Mouse (Mus musculus) neural tube, embryonic 11.5 days (tissue): ENCODE data around the gene Inafm1. TPM values are rescaled to one million over a fixed set of nuclear protein-coding genes. Genes with fewer than 3 reads are reported as not detected.
A peak's percentile ranks its signal among the peaks of the same experiment; 100 is the strongest.
"Not testable (repeated sequence)": the region's sequence is repeated elsewhere in the genome, so short reads cannot be mapped to it uniquely, and the experiment has no call there.

Source experiments
- ATAC-seq: fragments of 200-750 bp; cut with Nextera tagmentation; 2 replicates; pipeline ENCODE4 v1.8.0; 2017; ENCODE audit warnings: moderate number of reproducible peaks, mild to moderate bottlenecking, moderate TSS enrichment, moderate library complexity; ENCODE audit not compliant: insufficient read depth, low FRiP score, low TSS enrichment
- DNase-seq: peaks from one replicate; pipeline ENCODE4 v3.0.0-alpha.2; 2015; ENCODE audit warnings: low spot score
- H3K27ac ChIP-seq: fragments of 300-500 bp; sonication (generic); 2 replicates; pipeline ENCODE4 v1.5.1; 2014; ENCODE audit warnings: low read depth, mild to moderate bottlenecking, low read length
- H3K27me3 ChIP-seq: fragments of 300-500 bp; sonication (generic); 2 replicates; pipeline ENCODE4 v1.6.1; 2014; ENCODE audit warnings: mild to moderate bottlenecking, low read length, mixed read lengths; ENCODE audit not compliant: control insufficient read depth, insufficient read depth
- H3K36me3 ChIP-seq: fragments of 300-500 bp; sonication (generic); 2 replicates; pipeline ENCODE4 v1.6.1; 2014; ENCODE audit warnings: mild to moderate bottlenecking, low read length, moderate library complexity, mixed read lengths; ENCODE audit not compliant: control insufficient read depth, insufficient read depth
- H3K4me1 ChIP-seq: fragments of 300-500 bp; sonication (generic); 2 replicates; pipeline ENCODE4 v1.6.1; 2014; ENCODE audit warnings: low read length, mixed read lengths; ENCODE audit not compliant: control insufficient read depth, insufficient read depth
- H3K4me2 ChIP-seq: fragments of 300-500 bp; sonication (generic); 2 replicates; pipeline ENCODE4 v1.6.1; 2014; ENCODE audit warnings: low read depth, mild to moderate bottlenecking, moderate library complexity
- H3K4me3 ChIP-seq: fragments of 300-500 bp; sonication (generic); 2 replicates; pipeline ENCODE4 v1.5.1; 2014; ENCODE audit warnings: low read depth, low read length
- H3K9ac ChIP-seq: fragments of 300-500 bp; sonication (generic); 2 replicates; pipeline ENCODE4 v1.6.1; 2014; ENCODE audit warnings: mild to moderate bottlenecking, low read length
- H3K9me3 ChIP-seq: fragments of 300-500 bp; sonication (generic); 2 replicates; pipeline ENCODE4 v1.6.1; 2016; ENCODE audit warnings: low read length; ENCODE audit not compliant: control insufficient read depth
- WGBS: fragments of 180-500 bp; shearing (Covaris S2); extraction: QIAGEN DNeasy Blood & Tissue Kit; methylation state at CpG from one replicate; pipeline ENCODE4 v1.1.7; 2014; 5-methylcytosine and 5-hydroxymethylcytosine counted together
- polyA plus RNA-seq: library from polyadenylated mRNA; unstranded; fragments of >200 nt; fragmentation: Nextera tagmentation; extraction: Ambion mirVana; gene quantifications from 2 replicates; pipeline ENCODE4 v1.2.1, GENCODE M21; 2014

Inafm1 gene
- polyA plus RNA-seq, 1 experiment from 2014 or later: 13.8 TPM

- not testable (repeated sequence) for H3K4me2 ChIP-seq, DNase-seq, H3K27me3 ChIP-seq, H3K9ac ChIP-seq, H3K9me3 ChIP-seq, H3K36me3 ChIP-seq, H3K4me3 ChIP-seq, H3K27ac ChIP-seq, ATAC-seq
- 78% methylated on average over 6 of the region's 6 CpGs for WGBS
- H3K4me1 ChIP-seq: peaks cover 24% of the 10 kb centered on the region
Observed at GRCm38 (mm10) chr7:16307141-16307540, 33.7 kb upstream of the Inafm1 start.

- peaks cover 6% of the 10 kb centered on the region for H3K4me1 ChIP-seq
- WGBS: under 1% methylated on average over 50 of the region's 52 CpGs
Observed at GRCm38 (mm10) chr7:16299419-16300035, 26.1 kb upstream of the Inafm1 start.

GRCm38 (mm10) chr7:16298927-16299326 lies 25.5 kb upstream of the Inafm1 start:
- WGBS: 75% methylated on average over 5 of the region's 5 CpGs
- Histone ChIP-seq H3K4me3 (peak overlapping the region; percentile 34), H3K4me1 (peaks cover 6% of the 10 kb centered on the region), H3K36me3 (no peaks in the 10 kb centered on the region), H3K4me2 (peak overlapping the region; percentile 74), H3K9ac (peak overlapping the region; percentile 47; the same call in 1 of the 2 replicates), H3K27ac (no peak overlapping the region; the same call in 1 of the 2 replicates), H3K27me3 (no peaks in the 10 kb centered on the region), H3K9me3 (no peaks in the 10 kb centered on the region)
- ATAC-seq (no peak), DNase-seq (no peak)

More at GRCm38 (mm10) chr7:16299419-16300035, 26.1 kb upstream of the Inafm1 start:
- Histone ChIP-seq H3K4me3 (peak overlapping the region; percentile 34), H3K27me3 (no peaks in the 10 kb centered on the region), H3K27ac (no peak overlapping the region; the same call in 1 of the 2 replicates), H3K36me3 (no peaks in the 10 kb centered on the region), H3K4me2 (peak overlapping the region; percentile 74), H3K9ac (peak overlapping the region; percentile 47), H3K9me3 (no peaks in the 10 kb centered on the region)
- DNase-seq (peak; percentile 92), ATAC-seq (peak; percentile 87)

GRCm38 (mm10) chr7:16297616-16298015 lies 24.2 kb upstream of the Inafm1 start:
- no peak overlapping the region for H3K4me2 ChIP-seq
- 47% methylated on average over 2 of the region's 2 CpGs for WGBS
- ATAC-seq (no peak), DNase-seq (no peak)
- H3K9ac ChIP-seq: no peak overlapping the region
- H3K9me3 ChIP-seq: no peaks in the 10 kb centered on the region
- H3K36me3 ChIP-seq: no peaks in the 10 kb centered on the region
- H3K4me3 ChIP-seq: no peak overlapping the region
- no peaks in the 10 kb centered on the region for H3K27me3 ChIP-seq
- no peak overlapping the region for H3K27ac ChIP-seq
- H3K4me1 ChIP-seq: peaks cover 6% of the 10 kb centered on the region

- peak overlapping the region; percentile 51 for H3K4me2 ChIP-seq
- H3K27ac ChIP-seq: 0 out of 2 replicates have a peak overlapping the region, but pooled peaks have one; percentile 24
- no peaks in the 10 kb centered on the region for H3K36me3 ChIP-seq
- DNase-seq (peak; percentile 87), ATAC-seq (no peak)
- no peaks in the 10 kb centered on the region for H3K27me3 ChIP-seq
- H3K9ac ChIP-seq: peak overlapping the region; percentile 42; the same call in 1 of the 2 replicates
- H3K9me3 ChIP-seq: no peaks in the 10 kb centered on the region
- H3K4me1 ChIP-seq: peaks cover 6% of the 10 kb centered on the region
- H3K4me3 ChIP-seq: peak overlapping the region; percentile 21
- WGBS: 2% methylated on average over 21 of the region's 22 CpGs
Observed at GRCm38 (mm10) chr7:16296766-16297390, 23.5 kb upstream of the Inafm1 start.

GRCm38 (mm10) chr7:16296146-16296545 lies 22.7 kb upstream of the Inafm1 start:
- ATAC-seq (no peak), DNase-seq (no peak)
- H3K4me3 ChIP-seq: no peak overlapping the region
- no peak overlapping the region; the same call in 1 of the 2 replicates for H3K4me2 ChIP-seq
- 45% methylated on average over 2 of the region's 2 CpGs for WGBS
- peaks cover 6% of the 10 kb centered on the region for H3K4me1 ChIP-seq
- no peaks in the 10 kb centered on the region for H3K36me3 ChIP-seq
- no peak overlapping the region for H3K9ac ChIP-seq
- H3K27ac ChIP-seq: no peak overlapping the region
- H3K9me3 ChIP-seq: no peaks in the 10 kb centered on the region
- H3K27me3 ChIP-seq: no peaks in the 10 kb centered on the region

GRCm38 (mm10) chr7:16295321-16295900 lies 22.0 kb upstream of the Inafm1 start:
- Histone ChIP-seq H3K27me3 (no peaks in the 10 kb centered on the region), H3K4me3 (peak overlapping the region; percentile 35), H3K27ac (peak overlapping the region; percentile 62), H3K36me3 (no peaks in the 10 kb centered on the region), H3K9ac (peak overlapping the region; percentile 52), H3K4me1 (peaks cover 6% of the 10 kb centered on the region), H3K4me2 (peak overlapping the region; percentile 84), H3K9me3 (no peaks in the 10 kb centered on the region)
- ATAC-seq: peak; percentile 48
- peak; percentile 84 for DNase-seq
- 3% methylated on average over 40 of the region's 41 CpGs for WGBS

- no peaks in the 10 kb centered on the region for H3K27me3 ChIP-seq
- H3K4me3 ChIP-seq: peak overlapping the region; percentile 35
- WGBS: under 1% methylated on average over 23 of the region's 23 CpGs
- H3K36me3 ChIP-seq: no peaks in the 10 kb centered on the region
- ATAC-seq (peak; percentile 64), DNase-seq (peak; percentile 94)
- H3K9me3 ChIP-seq: no peaks in the 10 kb centered on the region
- H3K9ac ChIP-seq: peak overlapping the region; percentile 52
- H3K4me2 ChIP-seq: peak overlapping the region; percentile 84
- peaks cover 6% of the 10 kb centered on the region for H3K4me1 ChIP-seq
- peak overlapping the region; percentile 62 for H3K27ac ChIP-seq
Observed at GRCm38 (mm10) chr7:16294837-16295236, 21.4 kb upstream of the Inafm1 start.
